Mouse (Mus musculus): ENCODE measurements around the gene 0610010K14Rik.

DNA sequence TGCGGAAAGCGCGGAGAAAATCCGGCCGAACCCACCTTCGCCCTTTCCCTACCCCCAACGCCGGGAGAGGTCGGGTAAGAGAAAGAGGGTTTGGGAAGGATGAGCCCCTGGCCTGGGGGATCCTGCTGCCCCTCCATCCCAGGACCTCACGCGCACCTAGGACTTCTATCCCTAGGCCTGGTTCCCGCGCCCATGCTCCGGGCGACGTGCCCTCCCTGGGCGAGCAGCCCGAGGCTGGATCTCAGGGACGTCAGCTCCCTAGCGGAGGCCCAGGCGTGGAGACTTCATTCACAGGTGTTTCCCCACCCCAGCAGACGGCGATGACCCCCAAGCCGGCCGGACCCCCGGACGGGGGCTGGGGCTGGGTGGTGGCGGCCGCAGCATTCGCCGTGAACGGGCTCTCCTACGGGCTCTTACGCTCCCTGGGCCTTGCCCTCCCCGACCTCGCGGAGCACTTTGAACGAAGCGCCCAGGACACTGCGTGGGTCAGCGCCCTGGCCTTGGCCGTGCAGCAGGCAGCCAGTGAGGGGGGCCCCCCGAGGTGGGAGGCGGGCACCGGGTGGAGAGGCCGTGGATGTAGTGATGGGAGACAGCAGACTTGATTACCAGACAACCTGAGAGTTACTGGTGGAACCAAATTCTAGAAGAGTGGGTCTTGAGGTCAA lies 23.4 kb downstream of the 0610010K14Rik start:
- TF ChIP-seq CTCF (IDR thresholded peaks at IDR 0.05) (no peak), EP300 (IDR thresholded peaks at IDR 0.05) (no peak)

All from lung, postnatal 0 days (tissue).